Mouse (Mus musculus): ENCODE measurements around the gene Rnf128. TPM values are rescaled to one million over a fixed set of nuclear protein-coding genes. Genes with fewer than 3 reads are reported as not detected.

The Rnf128 gene
- polyA plus RNA-seq, 1 experiment from 2014 or later: 45.8 TPM

GRCm38 (mm10) chrX:139654350-139655063, 91.4 kb downstream of the Rnf128 start:
- Histone ChIP-seq H3K36me3 (ENCODE audit: control insufficient read depth, insufficient read depth, low read length) (no peaks in the 10 kb centered on the region), H3K9me3 (replicated peaks; ENCODE audit: control insufficient read depth, low read length) (no peaks in the 10 kb centered on the region), H3K9ac (ENCODE audit: low read length) (no peak overlapping the region), H3K4me1 (ENCODE audit: control insufficient read depth, insufficient read depth, low read length) (no peaks in the 10 kb centered on the region), H3K4me2 (ENCODE audit: low read depth, low read length) (no peak overlapping the region), H3K27me3 (ENCODE audit: control insufficient read depth, insufficient read depth, low read length) (no peaks in the 10 kb centered on the region), H3K27ac (ENCODE audit: low read length) (no peak overlapping the region), H3K4me3 (replicated peaks; ENCODE audit: low read length) (no peak overlapping the region)
- ATAC-seq (ENCODE audit: insufficient read depth, low FRiP score): no peak
- 69% methylated on average over 5 of the region's 5 CpGs for WGBS

- H3K4me2 ChIP-seq (ENCODE audit: low read depth, low read length): no peak overlapping the region
- no peaks in the 10 kb centered on the region for H3K36me3 ChIP-seq (ENCODE audit: control insufficient read depth, insufficient read depth, low read length)
- H3K27me3 ChIP-seq (ENCODE audit: control insufficient read depth, insufficient read depth, low read length): no peaks in the 10 kb centered on the region
- no peak overlapping the region for H3K27ac ChIP-seq (ENCODE audit: low read length)
- 58% methylated on average over 1 of the region's 1 CpGs for whole genome bisulfite sequencing
- no peak overlapping the region for H3K4me3 ChIP-seq (replicated peaks; ENCODE audit: low read length)
- no peaks in the 10 kb centered on the region for H3K9me3 ChIP-seq (replicated peaks; ENCODE audit: control insufficient read depth, low read length)
- no peaks in the 10 kb centered on the region for H3K4me1 ChIP-seq (ENCODE audit: control insufficient read depth, insufficient read depth, low read length)
- no peak overlapping the region for H3K9ac ChIP-seq (ENCODE audit: low read length)
- no peak for ATAC-seq (ENCODE audit: insufficient read depth, low FRiP score)
Measured at GRCm38 (mm10) chrX:139662111-139662510, 99.0 kb downstream of the Rnf128 start.

- no peak for ATAC-seq (ENCODE audit: insufficient read depth, low FRiP score)
- no peaks in the 10 kb centered on the region for H3K4me1 ChIP-seq (ENCODE audit: control insufficient read depth, insufficient read depth, low read length)
- H3K4me2 ChIP-seq (ENCODE audit: low read depth, low read length): no peak overlapping the region
- H3K36me3 ChIP-seq (ENCODE audit: control insufficient read depth, insufficient read depth, low read length): no peaks in the 10 kb centered on the region
- no peak overlapping the region for H3K27ac ChIP-seq (ENCODE audit: low read length)
- H3K9me3 ChIP-seq (replicated peaks; ENCODE audit: control insufficient read depth, low read length): no peaks in the 10 kb centered on the region
- no peak overlapping the region for H3K4me3 ChIP-seq (replicated peaks; ENCODE audit: low read length)
- H3K27me3 ChIP-seq (ENCODE audit: control insufficient read depth, insufficient read depth, low read length): no peaks in the 10 kb centered on the region
- no peak overlapping the region for H3K9ac ChIP-seq (ENCODE audit: low read length)
- WGBS: 56% methylated on average over 2 of the region's 2 CpGs
Measured at GRCm38 (mm10) chrX:139665829-139666228, 102.7 kb downstream of the Rnf128 start.

GRCm38 (mm10) chrX:139684410-139684774, 121.3 kb downstream of the Rnf128 start:
- Histone ChIP-seq H3K4me2 (ENCODE audit: low read depth, low read length) (peak overlapping the region; percentile 47), H3K9ac (ENCODE audit: low read length) (peak overlapping the region; percentile 66), H3K4me3 (replicated peaks; ENCODE audit: low read length) (peak overlapping the region; percentile 59), H3K27ac (ENCODE audit: low read length) (peak overlapping the region; percentile 51), H3K4me1 (ENCODE audit: control insufficient read depth, insufficient read depth, low read length) (no peaks in the 10 kb centered on the region), H3K36me3 (ENCODE audit: control insufficient read depth, insufficient read depth, low read length) (no peaks in the 10 kb centered on the region), H3K9me3 (replicated peaks; ENCODE audit: control insufficient read depth, low read length) (no peaks in the 10 kb centered on the region), H3K27me3 (ENCODE audit: control insufficient read depth, insufficient read depth, low read length) (no peaks in the 10 kb centered on the region)
- 14% methylated on average over 8 of the region's 8 CpGs for WGBS
- ATAC-seq (ENCODE audit: insufficient read depth, low FRiP score): peak; percentile 61; the same call in 1 of the 2 replicates

- H3K4me1 ChIP-seq (ENCODE audit: control insufficient read depth, insufficient read depth, low read length): no peaks in the 10 kb centered on the region
- no peaks in the 10 kb centered on the region for H3K36me3 ChIP-seq (ENCODE audit: control insufficient read depth, insufficient read depth, low read length)
- no peaks in the 10 kb centered on the region for H3K9me3 ChIP-seq (replicated peaks; ENCODE audit: control insufficient read depth, low read length)
- H3K27me3 ChIP-seq (ENCODE audit: control insufficient read depth, insufficient read depth, low read length): no peaks in the 10 kb centered on the region
- peak within 1 kb of the TSS; percentile 58 for H3K4me2 ChIP-seq (ENCODE audit: low read depth, low read length)
- peak within 1 kb of the TSS; percentile 59 for H3K4me3 ChIP-seq (replicated peaks; ENCODE audit: low read length)
- 13% methylated on average over 43 of the region's 43 CpGs for WGBS
- H3K27ac ChIP-seq (ENCODE audit: low read length): peak within 1 kb of the TSS; percentile 51
- ATAC-seq (ENCODE audit: insufficient read depth, low FRiP score): peak; percentile 99
- H3K9ac ChIP-seq (ENCODE audit: low read length): peak within 1 kb of the TSS; percentile 68
Measured at GRCm38 (mm10) chrX:139684775-139685695, 121.9 kb downstream of the Rnf128 start, which contains the start of gene Tbc1d8b. Gene Tbc1d8b, plus strand, starts transcription at chrX:139684996.

GRCm38 (mm10) chrX:139714381-139714780, 151.3 kb downstream of the Rnf128 start, which contains the start of gene Gm15013:
Gene Gm15013, minus strand, starts transcription at chrX:139714481.
- H3K4me1 ChIP-seq (ENCODE audit: control insufficient read depth, insufficient read depth, low read length): no peaks in the 10 kb centered on the region
- WGBS: 96% methylated on average over 8 of the region's 8 CpGs
- H3K27ac ChIP-seq (ENCODE audit: low read length): no peak within 1 kb of the TSS
- H3K9me3 ChIP-seq (replicated peaks; ENCODE audit: control insufficient read depth, low read length): no peaks in the 10 kb centered on the region
- H3K4me3 ChIP-seq (replicated peaks; ENCODE audit: low read length): no peak within 1 kb of the TSS
- H3K9ac ChIP-seq (ENCODE audit: low read length): no peak within 1 kb of the TSS
- no peak within 1 kb of the TSS for H3K4me2 ChIP-seq (ENCODE audit: low read depth, low read length)
- no peaks in the 10 kb centered on the region for H3K27me3 ChIP-seq (ENCODE audit: control insufficient read depth, insufficient read depth, low read length)
- no peaks in the 10 kb centered on the region for H3K36me3 ChIP-seq (ENCODE audit: control insufficient read depth, insufficient read depth, low read length)
- ATAC-seq (ENCODE audit: insufficient read depth, low FRiP score): no peak

GRCm38 (mm10) chrX:139722350-139722749, 159.2 kb downstream of the Rnf128 start:
- Histone ChIP-seq H3K4me1 (ENCODE audit: control insufficient read depth, insufficient read depth, low read length) (no peaks in the 10 kb centered on the region), H3K4me3 (replicated peaks; ENCODE audit: low read length) (no peak overlapping the region), H3K36me3 (ENCODE audit: control insufficient read depth, insufficient read depth, low read length) (no peaks in the 10 kb centered on the region), H3K27me3 (ENCODE audit: control insufficient read depth, insufficient read depth, low read length) (no peaks in the 10 kb centered on the region), H3K9ac (ENCODE audit: low read length) (no peak overlapping the region), H3K27ac (ENCODE audit: low read length) (no peak overlapping the region), H3K9me3 (replicated peaks; ENCODE audit: control insufficient read depth, low read length) (no peaks in the 10 kb centered on the region), H3K4me2 (ENCODE audit: low read depth, low read length) (no peak overlapping the region)
- ATAC-seq (ENCODE audit: insufficient read depth, low FRiP score): no peak
- WGBS: 85% methylated on average over 2 of the region's 2 CpGs
